Mouse (Mus musculus) kidney, postnatal 0 days (tissue): ENCODE measurements around the gene Ubl4b. TPM values are rescaled to one million over a fixed set of nuclear protein-coding genes. Genes with fewer than 3 reads are reported as not detected.

Experiments used
- ATAC-seq: fragments of 200-750 bp; cut with Nextera tagmentation; replicated peaks from 2 replicates; pipeline ENCODE4 v1.8.0; 2017; ENCODE audit warnings: low read depth, moderate number of reproducible peaks, moderate TSS enrichment, moderate library complexity; ENCODE audit not compliant: low FRiP score
- DNase-seq: peaks from one replicate; pipeline ENCODE4 v3.0.0-alpha.2; 2016; ENCODE audit warnings: low spot score
- H3K27ac ChIP-seq: fragments of 300-500 bp; sonication (generic); 2 replicates; pipeline ENCODE4 v1.5.1; 2014; ENCODE audit warnings: mild to moderate bottlenecking
- H3K27me3 ChIP-seq: fragments of 300-500 bp; sonication (generic); 2 replicates; pipeline ENCODE4 v1.6.1; 2014; ENCODE audit warnings: low read length, mixed read lengths; ENCODE audit not compliant: insufficient read depth
- H3K36me3 ChIP-seq: fragments of 300-500 bp; sonication (generic); 2 replicates; pipeline ENCODE4 v1.6.1; 2014; ENCODE audit warnings: low read length, mixed read lengths; ENCODE audit not compliant: insufficient read depth
- H3K4me1 ChIP-seq: fragments of 300-500 bp; sonication (generic); replicated peaks from 2 replicates; pipeline ENCODE4 v1.6.1; 2014; ENCODE audit warnings: antibody characterized with exemption, low read length, mixed read lengths; ENCODE audit not compliant: insufficient read depth
- H3K4me2 ChIP-seq: fragments of 300-500 bp; sonication (generic); 2 replicates; pipeline ENCODE4 v1.6.1; 2014; ENCODE audit warnings: mild to moderate bottlenecking, low read length, moderate library complexity, mixed read lengths
- H3K4me3 ChIP-seq: fragments of 300-500 bp; sonication (generic); replicated peaks from 2 replicates; pipeline ENCODE4 v1.5.1; 2014; ENCODE audit warnings: low read depth, low read length
- H3K9ac ChIP-seq: fragments of 300-500 bp; sonication (generic); 2 replicates; pipeline ENCODE4 v1.6.1; 2014; ENCODE audit warnings: low read depth, low read length
- H3K9me3 ChIP-seq: fragments of 300-500 bp; sonication (generic); replicated peaks from 2 replicates; pipeline ENCODE4 v1.6.1; 2016; ENCODE audit warnings: low read length, inconsistent platforms, mixed read lengths
- CTCF ChIP-seq: IDR thresholded peaks from 2 replicates; pipeline ENCODE4 v1.5.1; 2016; ENCODE audit warnings: antibody characterized with exemption, low read depth, mild to moderate bottlenecking, moderate library complexity
- WGBS: fragments of 180-500 bp; shearing (Covaris S2); extraction: QIAGEN DNeasy Blood & Tissue Kit; methylation state at CpG from one replicate; pipeline ENCODE4 v1.1.7; 2014; 5-methylcytosine and 5-hydroxymethylcytosine counted together
- polyA plus RNA-seq: library from polyadenylated mRNA; unstranded; fragments of >200 nt; fragmentation: Nextera tagmentation; extraction: Ambion mirVana; gene quantifications from 2 replicates; pipeline ENCODE4 v1.2.1, GENCODE M21; 2015

Ubl4b gene
- polyA plus RNA-seq, 1 experiment from 2014 or later = not detected

- 0 out of 2 replicates have a peak, but pooled peaks cover 14% of the 10 kb centered on the region for H3K27me3 ChIP-seq
Measured at GRCm38 (mm10) chr3:107533532-107533931, 21.3 kb downstream of the Ubl4b start.

GRCm38 (mm10) chr3:107530581-107530980 is 24.3 kb downstream of the Ubl4b start:
- Histone ChIP-seq H3K4me2 (no peak overlapping the region), H3K4me1 (no peaks in the 10 kb centered on the region), H3K9me3 (no peaks in the 10 kb centered on the region), H3K36me3 (no peaks in the 10 kb centered on the region), H3K27ac (no peak overlapping the region), H3K4me3 (no peak overlapping the region), H3K27me3 (0 out of 2 replicates have a peak, but pooled peaks cover 6% of the 10 kb centered on the region), H3K9ac (no peak overlapping the region)
- TF ChIP-seq CTCF = no peak
- DNase-seq (no peak), ATAC-seq (no peak)
- WGBS = 67% methylated on average over 5 of the region's 5 CpGs

More at GRCm38 (mm10) chr3:107533532-107533931, 21.3 kb downstream of the Ubl4b start:
- no peak overlapping the region for H3K27ac ChIP-seq
- ATAC-seq (no peak), DNase-seq (no peak)
- no peaks in the 10 kb centered on the region for H3K36me3 ChIP-seq
- H3K9me3 ChIP-seq = no peaks in the 10 kb centered on the region
- no peaks in the 10 kb centered on the region for H3K4me1 ChIP-seq
- H3K4me3 ChIP-seq = no peak overlapping the region
- WGBS = 52% methylated on average over 4 of the region's 4 CpGs
- no peak for TF ChIP-seq CTCF
- H3K9ac ChIP-seq = no peak overlapping the region
- no peak overlapping the region for H3K4me2 ChIP-seq

- Histone ChIP-seq H3K4me1 (no peaks in the 10 kb centered on the region), H3K9ac (no peak overlapping the region), H3K4me3 (no peak overlapping the region), H3K36me3 (no peaks in the 10 kb centered on the region), H3K27me3 (0 out of 2 replicates have a peak, but pooled peaks cover 8% of the 10 kb centered on the region), H3K9me3 (no peaks in the 10 kb centered on the region), H3K4me2 (no peak overlapping the region), H3K27ac (no peak overlapping the region)
- 78% methylated on average over 5 of the region's 5 CpGs for WGBS
- no peak for DNase-seq
- TF ChIP-seq CTCF = no peak
- ATAC-seq = no peak
Measured at GRCm38 (mm10) chr3:107529182-107529581, 25.7 kb downstream of the Ubl4b start.

GRCm38 (mm10) chr3:107528401-107529118 is 26.3 kb downstream of the Ubl4b start:
- WGBS = 28% methylated on average over 9 of the region's 9 CpGs
- H3K27ac ChIP-seq = no peak overlapping the region
- H3K36me3 ChIP-seq = no peaks in the 10 kb centered on the region
- H3K9ac ChIP-seq = no peak overlapping the region
- H3K4me3 ChIP-seq = no peak overlapping the region
- TF ChIP-seq CTCF = no peak
- H3K9me3 ChIP-seq = no peaks in the 10 kb centered on the region
- no peaks in the 10 kb centered on the region for H3K4me1 ChIP-seq
- DNase-seq (no peak), ATAC-seq (no peak)
- H3K4me2 ChIP-seq = no peak overlapping the region
- 0 out of 2 replicates have a peak, but pooled peaks cover 8% of the 10 kb centered on the region for H3K27me3 ChIP-seq

- WGBS = 76% methylated on average over 6 of the region's 6 CpGs
- DNase-seq (no peak), ATAC-seq (no peak)
- Histone ChIP-seq H3K9me3 (no peaks in the 10 kb centered on the region), H3K4me1 (no peaks in the 10 kb centered on the region), H3K4me2 (no peak overlapping the region), H3K27ac (no peak overlapping the region), H3K9ac (no peak overlapping the region), H3K27me3 (peaks cover 18% of the 10 kb centered on the region; the same call in 1 of the 2 replicates), H3K4me3 (no peak overlapping the region), H3K36me3 (no peaks in the 10 kb centered on the region)
- TF ChIP-seq CTCF = no peak
Measured at GRCm38 (mm10) chr3:107524547-107524946, 30.3 kb downstream of the Ubl4b start.

- peaks cover 45% of the 10 kb centered on the region for H3K27me3 ChIP-seq
- H3K9me3 ChIP-seq = no peaks in the 10 kb centered on the region
- H3K4me3 ChIP-seq = no peak overlapping the region
- no peak overlapping the region for H3K4me2 ChIP-seq
- ATAC-seq (no peak), DNase-seq (no peak)
- H3K4me1 ChIP-seq = peaks cover 13% of the 10 kb centered on the region; the same call in 1 of the 2 replicates
- H3K36me3 ChIP-seq = no peaks in the 10 kb centered on the region
- 68% methylated on average over 5 of the region's 5 CpGs for WGBS
- H3K9ac ChIP-seq = no peak overlapping the region
- TF ChIP-seq CTCF = no peak
- no peak overlapping the region for H3K27ac ChIP-seq
Measured at GRCm38 (mm10) chr3:107520931-107521330, 33.9 kb downstream of the Ubl4b start.
